Mouse (Mus musculus): ENCODE measurements around the gene Elmod3. TPM values are rescaled to one million over a fixed set of nuclear protein-coding genes. Genes with fewer than 3 reads are reported as not detected.
"Not testable (repeated sequence)": the region's sequence is repeated elsewhere in the genome, so short reads cannot be mapped to it uniquely, and the experiment has no call there.

Gene Elmod3
- polyA plus RNA-seq, 1 experiment = 12.0 TPM

DNA sequence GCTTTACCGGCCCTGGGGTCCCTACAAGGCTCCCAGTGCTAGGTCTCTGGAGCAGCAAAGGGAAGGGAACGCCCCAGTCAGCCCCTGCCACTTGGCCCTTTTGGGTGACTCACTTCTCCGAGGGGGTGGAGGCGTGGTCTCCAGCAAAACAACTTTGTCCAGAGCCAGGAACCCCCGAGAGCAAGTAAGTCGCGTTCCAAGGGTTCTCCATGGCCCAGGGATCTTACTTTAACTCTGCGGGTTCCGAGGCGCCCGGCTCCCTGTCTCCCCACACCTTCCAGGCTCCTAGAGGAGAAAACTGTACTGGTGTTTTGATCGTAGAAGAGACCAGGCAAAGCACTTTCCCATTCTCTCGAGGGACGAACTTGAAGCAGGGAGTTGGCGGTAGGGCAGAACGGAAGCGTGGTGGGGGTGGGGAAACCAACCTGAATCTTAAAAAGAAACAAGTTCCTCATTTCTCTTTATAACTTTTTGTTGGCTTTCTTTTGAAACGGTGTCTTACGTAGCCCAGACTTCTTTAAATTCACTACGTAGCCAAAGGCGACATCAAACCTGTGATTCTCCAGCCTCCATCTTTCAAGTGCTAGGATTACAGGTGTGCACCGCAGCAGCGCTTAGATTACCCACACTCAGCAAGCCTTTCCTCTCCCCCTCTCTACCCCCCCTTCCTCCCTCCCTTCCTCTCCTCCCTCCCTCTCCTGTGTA, 53.8 kb downstream of the Elmod3 start, which contains the start of gene Capg:
TSS of gene Capg (plus strand) at position 109 of the 705 bp plus-strand sequence.
- Histone ChIP-seq H3K4me3 (ENCODE audit: insufficient read depth, low read length) (peak within 1 kb of the TSS; percentile 76), H3K4me1 (ENCODE audit: control insufficient read depth, insufficient read depth, low read length) (peaks cover 38% of the 10 kb centered on the region), H3K27ac (ENCODE audit: insufficient read depth, low read depth, low read length) (peak within 1 kb of the TSS; percentile 97)
- no peak for TF ChIP-seq CTCF (IDR thresholded peaks at IDR 0.05; ENCODE audit: low read depth, low read length)
- peak; percentile 56; the same call in 1 of the 2 replicates for TF ChIP-seq POLR2A (IDR thresholded peaks at IDR 0.05; ENCODE audit: borderline replicate concordance, low read depth, low read length)

DNA sequence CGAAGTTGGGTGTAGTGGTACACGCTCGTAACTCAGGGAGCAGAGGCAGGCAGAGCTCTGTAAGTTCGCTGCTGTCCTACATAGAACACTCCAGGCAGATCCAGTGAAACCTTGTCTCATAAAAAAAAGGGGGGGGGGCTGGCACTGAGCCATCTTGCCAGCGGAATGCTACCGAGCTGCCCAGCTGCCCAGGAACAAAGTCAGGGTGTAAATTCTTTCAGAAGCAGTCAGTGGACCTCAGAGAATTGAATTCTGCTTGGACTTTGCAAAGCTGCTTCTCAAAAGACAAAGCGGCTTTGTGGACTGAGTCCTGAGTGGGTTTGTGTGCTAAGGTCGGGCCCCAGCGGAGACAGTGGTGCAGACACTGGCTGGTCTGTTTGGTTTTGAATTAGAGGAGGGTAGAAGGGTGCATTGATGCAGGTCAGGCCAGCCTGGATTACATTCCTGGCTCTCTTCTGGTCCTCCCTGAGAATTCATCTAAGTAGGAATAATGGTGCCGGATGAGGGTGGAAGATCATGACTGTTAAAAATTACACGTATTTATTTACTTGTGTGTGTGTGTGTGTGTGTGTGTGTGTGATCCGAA, 54.9 kb downstream of the Elmod3 start:
- TF ChIP-seq POLR2A (IDR thresholded peaks at IDR 0.05; ENCODE audit: borderline replicate concordance, low read depth, low read length) (no peak), CTCF (IDR thresholded peaks at IDR 0.05; ENCODE audit: low read depth, low read length) (no peak)
- Histone ChIP-seq H3K27ac (ENCODE audit: insufficient read depth, low read depth, low read length) (peak overlapping the region; percentile 97; the same call in 1 of the 2 replicates), H3K4me1 (ENCODE audit: control insufficient read depth, insufficient read depth, low read length) (peaks cover 34% of the 10 kb centered on the region), H3K4me3 (ENCODE audit: insufficient read depth, low read length) (no peak overlapping the region)

DNA sequence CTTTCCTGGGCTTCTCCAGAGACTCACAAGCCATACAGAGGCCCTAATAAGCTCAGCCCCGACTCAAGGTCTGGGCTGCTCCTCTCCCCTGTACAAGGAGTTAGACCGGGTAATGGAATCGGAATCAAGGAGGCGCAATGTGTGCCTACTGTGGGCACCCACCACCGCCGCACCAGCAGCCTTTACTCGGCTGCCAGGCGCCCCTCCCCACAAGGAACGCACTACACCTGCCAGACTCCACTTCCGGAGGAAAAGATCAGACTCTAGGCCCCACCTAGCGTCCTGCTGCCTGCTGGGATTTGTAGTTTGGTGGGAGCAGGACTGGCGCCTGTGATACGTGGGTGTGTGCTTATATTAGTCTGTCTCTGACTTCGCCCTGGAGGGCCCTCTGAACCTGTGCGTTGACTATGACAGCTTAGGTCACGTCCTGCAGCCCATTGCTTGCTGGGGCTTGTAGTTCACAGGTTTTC, 59.6 kb downstream of the Elmod3 start:
- H3K4me3 ChIP-seq (ENCODE audit: insufficient read depth, low read length) = peak overlapping the region; percentile 34
- peaks cover 18% of the 10 kb centered on the region for H3K4me1 ChIP-seq (ENCODE audit: control insufficient read depth, insufficient read depth, low read length)
- no peak overlapping the region for H3K27ac ChIP-seq (ENCODE audit: insufficient read depth, low read depth, low read length)
- TF ChIP-seq CTCF (IDR thresholded peaks at IDR 0.05; ENCODE audit: low read depth, low read length) = no peak
- no peak for TF ChIP-seq POLR2A (IDR thresholded peaks at IDR 0.05; ENCODE audit: borderline replicate concordance, low read depth, low read length)

DNA sequence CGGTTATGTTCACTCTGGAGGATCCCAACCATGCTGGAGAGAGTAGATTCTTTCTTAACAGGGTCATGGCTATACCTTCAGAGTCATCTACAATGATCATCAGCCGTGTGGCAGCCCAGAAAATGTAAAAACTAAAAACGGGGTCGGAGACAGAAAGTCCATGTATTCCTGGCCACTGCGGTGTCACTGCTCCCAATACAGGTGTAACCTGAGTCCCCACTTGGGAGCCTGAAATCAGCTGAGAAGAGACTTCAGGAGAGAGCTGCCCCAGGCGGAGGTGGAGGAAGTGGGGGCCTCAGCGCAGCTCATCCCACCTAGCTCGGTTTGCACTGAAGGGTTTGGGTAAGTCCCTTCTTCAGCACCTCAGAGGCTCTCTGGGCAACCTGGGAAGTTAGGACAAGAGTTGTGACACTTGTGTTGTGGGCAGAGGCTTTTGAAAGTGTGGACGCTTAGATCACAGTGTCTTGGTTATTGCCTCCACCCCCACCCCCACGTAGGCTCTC, 60.2 kb downstream of the Elmod3 start:
- Histone ChIP-seq H3K4me3 (ENCODE audit: insufficient read depth, low read length) (peak overlapping the region; percentile 34; the same call in 1 of the 2 replicates), H3K27ac (ENCODE audit: insufficient read depth, low read depth, low read length) (no peak overlapping the region), H3K4me1 (ENCODE audit: control insufficient read depth, insufficient read depth, low read length) (peaks cover 12% of the 10 kb centered on the region)
- no peak for TF ChIP-seq POLR2A (IDR thresholded peaks at IDR 0.05; ENCODE audit: borderline replicate concordance, low read depth, low read length)

DNA sequence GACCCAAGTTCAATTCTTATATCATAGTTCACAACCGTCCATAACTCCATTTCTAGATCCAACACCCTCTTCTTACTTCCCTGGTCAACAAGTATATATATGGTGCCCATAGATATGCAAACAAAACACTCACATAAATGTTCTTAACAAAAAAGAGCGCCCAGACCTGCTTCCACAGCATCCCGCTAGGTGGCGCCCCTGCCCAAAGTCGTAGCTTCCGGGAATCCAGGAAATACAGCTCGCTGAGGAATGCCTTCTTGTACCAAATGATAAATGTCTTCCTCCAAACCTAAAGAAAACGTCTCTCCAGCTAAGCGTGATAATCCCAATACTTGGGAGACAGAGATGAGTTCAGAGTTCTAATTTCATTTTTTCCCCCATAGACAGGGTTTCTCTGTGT, 63.0 kb downstream of the Elmod3 start:
- Histone ChIP-seq H3K4me3 (ENCODE audit: insufficient read depth, low read length) (no peak overlapping the region), H3K4me1 (ENCODE audit: control insufficient read depth, insufficient read depth, low read length) (0 out of 2 replicates have a peak, but pooled peaks cover 5% of the 10 kb centered on the region), H3K27ac (ENCODE audit: insufficient read depth, low read depth, low read length) (no peak overlapping the region)
- TF ChIP-seq POLR2A (IDR thresholded peaks at IDR 0.05; ENCODE audit: borderline replicate concordance, low read depth, low read length) (no peak), CTCF (IDR thresholded peaks at IDR 0.05; ENCODE audit: low read depth, low read length) (peak; percentile 93)

DNA sequence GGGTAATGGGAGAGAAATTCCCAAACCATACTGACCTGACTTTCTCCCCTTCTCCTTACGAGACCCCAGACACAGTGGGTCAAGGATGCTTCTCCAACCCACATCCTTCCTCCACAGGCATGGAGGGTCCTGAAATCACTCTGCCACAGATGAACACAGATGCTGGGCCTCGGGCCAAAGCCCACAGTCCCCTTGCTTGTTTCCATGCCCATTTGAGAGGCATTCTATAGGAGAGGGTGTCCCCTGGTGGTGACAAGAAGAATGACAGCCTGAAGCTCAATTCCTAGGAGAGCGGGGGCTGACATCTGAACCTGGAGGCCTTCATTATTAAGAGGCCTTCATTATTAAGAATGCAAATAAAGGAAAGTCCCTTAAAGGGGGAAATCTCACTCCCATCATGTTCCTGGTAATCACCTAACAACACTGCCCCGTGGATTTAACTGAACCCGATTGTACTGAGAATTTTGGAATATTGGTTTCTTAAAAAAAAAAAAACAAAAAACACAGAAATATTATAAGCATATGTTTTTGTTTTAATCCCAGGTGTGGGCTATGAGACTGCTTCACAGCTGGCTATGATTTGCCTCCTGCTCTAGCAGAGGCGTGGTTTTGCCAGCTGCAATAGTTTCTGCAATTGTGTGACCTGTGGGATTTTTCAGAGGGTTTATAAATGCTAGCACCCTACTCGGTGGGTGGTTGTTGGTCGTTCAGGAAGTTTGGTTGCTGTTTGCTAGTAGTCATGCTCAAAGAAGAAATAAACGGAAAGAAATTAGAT, 64.0 kb downstream of the Elmod3 start:
- H3K27ac ChIP-seq (ENCODE audit: insufficient read depth, low read depth, low read length) = no peak overlapping the region
- H3K4me3 ChIP-seq (ENCODE audit: insufficient read depth, low read length) = no peak overlapping the region
- H3K4me1 ChIP-seq (ENCODE audit: control insufficient read depth, insufficient read depth, low read length) = 0 out of 2 replicates have a peak, but pooled peaks cover 5% of the 10 kb centered on the region
- TF ChIP-seq CTCF (IDR thresholded peaks at IDR 0.05; ENCODE audit: low read depth, low read length) = peak; percentile 99
- TF ChIP-seq POLR2A (IDR thresholded peaks at IDR 0.05; ENCODE audit: borderline replicate concordance, low read depth, low read length) = no peak

DNA sequence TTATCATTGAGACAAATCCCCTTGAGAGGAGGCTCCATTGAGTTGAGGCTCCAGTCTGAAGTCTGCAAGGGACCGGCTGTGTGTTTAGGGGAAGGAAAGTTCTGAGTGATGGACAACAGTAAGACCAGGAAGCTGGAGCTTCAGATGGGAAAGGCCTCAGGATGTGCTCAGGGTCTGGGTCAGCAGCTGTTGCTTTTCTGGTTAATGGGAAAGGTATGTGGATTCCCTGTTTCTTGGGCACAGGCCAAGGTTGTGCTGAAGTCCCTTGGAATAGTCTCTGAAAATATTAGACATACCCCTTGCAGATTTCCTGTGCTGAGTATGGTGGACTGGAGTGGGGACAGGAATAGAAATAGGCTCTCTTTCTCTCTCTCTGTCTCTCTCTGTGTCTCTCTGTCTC, 64.7 kb downstream of the Elmod3 start:
- not testable (repeated sequence) for H3K27ac ChIP-seq (ENCODE audit: insufficient read depth, low read depth, low read length)

DNA sequence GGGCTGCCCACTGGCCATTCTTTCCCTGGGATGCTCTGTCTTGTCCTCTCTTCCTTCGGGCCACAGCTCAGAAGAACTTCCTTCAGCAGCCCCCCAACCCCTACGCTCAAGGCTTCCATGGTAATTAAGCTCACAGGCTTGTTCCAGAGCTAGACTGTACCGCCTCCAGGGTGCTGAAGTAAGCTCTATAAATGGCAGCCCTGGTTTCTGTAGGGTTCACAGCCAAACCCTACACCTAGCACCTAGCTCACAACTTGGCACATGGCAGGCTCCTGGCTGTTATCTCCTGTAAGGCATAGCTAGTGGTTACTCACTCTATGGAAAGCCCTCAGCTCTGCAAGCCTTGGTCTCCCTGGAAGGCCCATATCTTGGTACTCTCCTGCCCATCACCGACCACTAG, 65.6 kb downstream of the Elmod3 start:
- Histone ChIP-seq H3K4me1 (ENCODE audit: control insufficient read depth, insufficient read depth, low read length) (0 out of 2 replicates have a peak, but pooled peaks cover 3% of the 10 kb centered on the region), H3K4me3 (ENCODE audit: insufficient read depth, low read length) (no peak overlapping the region), H3K27ac (ENCODE audit: insufficient read depth, low read depth, low read length) (no peak overlapping the region)
- no peak for TF ChIP-seq CTCF (IDR thresholded peaks at IDR 0.05; ENCODE audit: low read depth, low read length)
- TF ChIP-seq POLR2A (IDR thresholded peaks at IDR 0.05; ENCODE audit: borderline replicate concordance, low read depth, low read length) = no peak

More for the DNA sequence above, 64.7 kb downstream of the Elmod3 start:
- H3K4me3 ChIP-seq (ENCODE audit: insufficient read depth, low read length); H3K4me1 ChIP-seq (ENCODE audit: control insufficient read depth, insufficient read depth, low read length): not testable (repeated sequence)

DNA sequence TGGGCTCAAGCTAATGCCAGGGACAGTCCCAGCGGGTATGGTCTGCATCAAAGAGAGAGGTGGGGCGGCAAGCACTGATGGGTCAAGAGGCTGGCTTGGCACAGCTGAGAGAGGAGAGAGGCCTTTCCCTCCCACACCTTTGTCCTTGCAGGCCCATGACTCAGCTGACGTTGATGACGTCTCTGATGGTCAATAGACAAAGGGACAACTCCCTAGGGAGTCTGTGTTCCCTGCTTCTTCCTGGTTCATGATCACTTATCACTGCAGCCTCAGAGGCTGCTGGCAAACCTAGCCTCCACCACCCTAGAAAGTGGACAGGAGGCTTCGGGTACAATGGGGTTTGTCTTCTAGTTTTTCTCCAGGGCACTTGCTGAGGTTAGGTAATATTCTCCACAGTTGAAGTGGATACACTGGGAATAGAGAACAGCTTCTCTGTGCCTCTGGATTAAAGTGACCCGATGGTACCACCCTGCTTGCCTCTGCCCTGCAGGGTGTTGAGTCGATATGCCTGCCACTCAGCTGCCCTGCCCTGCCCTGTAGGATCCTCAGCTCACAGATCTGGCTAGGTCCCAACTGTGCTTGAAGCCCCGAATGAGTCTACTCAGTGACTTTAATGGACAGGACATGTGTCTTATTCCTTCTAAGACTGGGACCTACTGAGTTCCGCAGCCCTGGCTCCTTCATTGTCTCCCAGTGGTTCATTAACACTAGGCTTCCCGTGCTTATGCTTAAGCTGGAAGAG, 69.6 kb downstream of the Elmod3 start:
- Histone ChIP-seq H3K4me3 (ENCODE audit: insufficient read depth, low read length) (no peak overlapping the region), H3K27ac (ENCODE audit: insufficient read depth, low read depth, low read length) (no peak overlapping the region), H3K4me1 (ENCODE audit: control insufficient read depth, insufficient read depth, low read length) (no peaks in the 10 kb centered on the region)
- TF ChIP-seq POLR2A (IDR thresholded peaks at IDR 0.05; ENCODE audit: borderline replicate concordance, low read depth, low read length) (no peak), CTCF (IDR thresholded peaks at IDR 0.05; ENCODE audit: low read depth, low read length) (no peak)
